Mouse (Mus musculus) lung, postnatal 0 days (tissue): Measurements from ENCODE around the gene Cpa1.

ENCODE experiments used
- CTCF ChIP-seq: IDR thresholded peaks from 2 replicates; pipeline ENCODE4 v1.5.1; 2016; ENCODE audit warnings: antibody characterized with exemption, mild to moderate bottlenecking
- EP300 ChIP-seq: IDR thresholded peaks from 2 replicates; pipeline ENCODE4 v1.6.1; 2016; ENCODE audit warnings: antibody characterized with exemption, mild to moderate bottlenecking, control low read depth

DNA sequence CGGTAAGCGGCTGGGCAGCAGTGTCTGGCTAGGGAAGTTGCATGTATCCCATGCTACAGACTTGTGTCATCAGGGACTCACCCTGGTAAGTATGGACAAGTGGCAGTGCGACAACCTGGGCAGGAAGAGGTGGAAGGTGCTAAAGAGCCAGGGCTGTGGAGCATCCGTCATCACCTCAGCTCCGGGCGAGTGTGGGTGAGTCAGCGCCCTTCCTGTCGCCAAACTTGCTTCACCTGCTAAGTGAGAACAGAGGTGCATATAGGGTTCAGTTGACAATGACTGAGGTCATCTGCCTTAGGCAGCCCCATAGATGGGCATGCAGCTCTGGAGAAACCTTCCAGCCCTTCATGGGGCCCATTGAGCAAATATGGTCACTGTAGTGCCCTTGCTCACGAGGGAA, 14.3 kb upstream of the Cpa1 start:
- TF ChIP-seq CTCF (no peak), EP300 (no peak)
